Mouse (Mus musculus): Measurements from ENCODE around the gene Dusp6.

DNA sequence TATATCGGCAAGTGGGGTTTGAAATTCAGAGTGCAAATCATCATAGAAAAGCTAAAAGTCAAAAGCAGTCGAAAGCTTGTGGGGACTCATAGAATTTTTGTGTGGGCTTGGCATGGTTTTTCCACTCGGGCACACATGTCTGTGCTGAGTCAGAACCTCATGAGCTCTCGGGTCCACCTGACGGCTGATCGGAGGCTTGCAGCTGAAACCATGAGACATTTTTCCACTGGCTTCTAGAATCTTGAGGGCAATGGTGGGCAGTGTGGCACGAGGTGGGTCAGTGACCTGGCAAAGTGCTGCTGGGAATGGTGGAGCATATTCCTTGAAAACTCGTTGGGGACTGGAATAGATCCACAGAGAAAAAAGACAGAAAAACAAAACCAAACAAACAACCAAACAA is 41.5 kb upstream of the Dusp6 start:
- TF ChIP-seq CTCF (IDR thresholded peaks at IDR 0.05; ENCODE audit: extremely low read depth, insufficient read length, insufficient replicate concordance, low read depth, low read length): no peak
- no peak for TF ChIP-seq POLR2A (IDR thresholded peaks at IDR 0.05; ENCODE audit: low read depth, low read length)
